Mouse (Mus musculus): ENCODE measurements around the gene Pklr. TPM values are rescaled to one million over a fixed set of nuclear protein-coding genes. Genes with fewer than 3 reads are reported as not detected.

The Pklr gene
- total RNA-seq, 1 experiment from 2014 or later = 15.5 TPM

DNA sequence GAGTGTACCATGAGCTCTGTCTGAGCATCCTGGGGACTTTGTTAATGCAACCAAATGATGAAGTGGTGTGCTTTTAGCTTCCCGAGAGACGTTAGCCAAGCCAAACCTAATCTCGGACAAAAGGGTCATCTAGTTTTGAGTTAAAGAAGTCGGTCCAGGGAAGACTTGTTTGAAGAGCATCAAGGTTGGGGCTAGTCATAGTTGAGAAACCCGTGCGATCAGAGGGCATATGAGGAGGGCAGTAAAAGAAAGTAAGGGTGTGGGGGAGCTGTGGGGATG is 42.1 kb downstream of the Pklr start:
- ATAC-seq (replicated peaks in 1 of 2; ENCODE audit: insufficient read depth in 1 of 2, low FRiP score in 2 of 2, low TSS enrichment in 1 of 2, low read depth in 1 of 2, poor library complexity in 2 of 2, severe bottlenecking in 2 of 2) = no peak

DNA sequence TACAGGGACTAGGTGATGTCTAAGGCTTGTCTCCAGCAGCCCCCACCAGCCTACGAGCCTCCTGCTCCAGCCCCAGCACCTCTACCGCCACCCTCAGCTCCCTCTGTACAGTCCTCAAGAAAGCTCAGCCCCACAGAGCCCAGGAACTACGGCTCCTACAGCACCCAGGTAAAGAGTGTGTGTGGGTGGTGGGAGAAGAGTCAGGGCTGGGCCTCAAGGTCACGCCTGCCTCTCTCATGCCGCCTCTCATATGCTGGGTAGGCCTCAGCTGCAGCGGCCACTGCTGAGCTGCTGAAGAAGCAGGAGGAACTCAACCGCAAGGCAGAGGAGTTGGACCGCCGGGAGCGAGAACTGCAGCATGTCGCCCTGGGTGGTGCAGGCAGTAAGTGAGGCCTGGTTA is 43.1 kb downstream of the Pklr start:
- no peak for ATAC-seq (replicated peaks in 1 of 2; ENCODE audit: insufficient read depth in 1 of 2, low FRiP score in 2 of 2, low TSS enrichment in 1 of 2, low read depth in 1 of 2, poor library complexity in 2 of 2, severe bottlenecking in 2 of 2)

DNA sequence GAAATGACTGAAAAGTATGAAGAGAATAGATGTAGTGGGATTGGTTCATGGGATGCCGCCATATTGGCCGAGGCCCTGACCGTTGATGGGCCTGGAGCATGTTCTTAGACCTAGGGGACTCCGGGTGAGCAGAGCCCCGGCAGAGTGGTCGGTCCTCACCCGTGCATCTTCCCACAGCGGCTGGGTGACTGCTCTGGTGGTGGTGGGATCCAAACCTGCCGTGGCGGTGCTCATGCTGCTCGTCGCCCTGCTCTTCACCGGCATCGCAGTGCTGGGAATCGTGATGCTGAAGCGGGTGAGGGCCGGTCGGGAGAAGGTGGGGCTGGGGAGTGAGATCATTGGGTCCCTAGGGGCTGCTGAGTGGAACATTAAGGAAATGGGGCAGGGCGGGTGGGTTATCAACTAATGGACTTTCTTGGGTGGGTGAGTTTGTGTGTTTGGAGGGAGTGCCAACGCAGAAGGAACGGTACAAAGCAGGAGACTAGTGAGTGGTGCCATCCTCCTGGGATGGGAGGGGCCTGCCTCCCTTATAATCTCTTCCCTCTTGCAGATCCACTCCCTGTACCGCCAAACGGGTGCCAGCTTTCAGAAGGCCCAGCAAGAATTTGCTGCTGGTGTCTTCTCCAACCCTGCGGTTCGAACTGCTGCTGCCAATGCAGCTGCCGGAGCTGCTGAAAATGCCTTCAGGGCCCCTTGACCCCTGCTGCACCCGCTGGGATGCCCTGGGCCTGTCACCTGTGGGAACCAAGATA is 46.0 kb downstream of the Pklr start:
- ATAC-seq (replicated peaks in 1 of 2; ENCODE audit: insufficient read depth in 1 of 2, low FRiP score in 2 of 2, low TSS enrichment in 1 of 2, low read depth in 1 of 2, poor library complexity in 2 of 2, severe bottlenecking in 2 of 2) = no peak

DNA sequence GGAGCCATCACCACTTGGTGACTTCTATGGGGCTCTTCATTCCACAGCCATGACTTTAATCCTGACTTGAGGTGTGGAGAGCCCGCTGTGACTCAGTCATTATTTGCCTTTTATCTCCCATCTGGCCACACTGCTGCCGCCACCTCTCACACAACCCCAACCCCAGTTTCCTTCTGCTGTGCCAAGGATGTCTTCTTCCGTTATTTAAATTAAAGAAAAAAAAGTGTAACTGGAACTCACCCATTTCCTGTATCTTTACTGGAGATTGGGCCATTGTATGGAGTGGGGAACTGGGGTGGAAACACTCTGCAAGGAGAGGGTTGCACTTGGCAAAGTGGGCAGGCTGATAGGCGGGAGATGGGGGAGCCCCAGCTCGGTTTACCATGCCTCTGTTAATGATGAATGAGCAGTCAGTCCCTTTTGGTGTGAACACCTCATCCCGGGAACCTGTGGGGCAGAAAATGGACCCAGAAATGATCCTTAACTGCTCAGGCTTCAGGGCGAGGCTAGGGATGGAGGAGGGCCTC is 46.7 kb downstream of the Pklr start:
- no peak for ATAC-seq (replicated peaks in 1 of 2; ENCODE audit: insufficient read depth in 1 of 2, low FRiP score in 2 of 2, low TSS enrichment in 1 of 2, low read depth in 1 of 2, poor library complexity in 2 of 2, severe bottlenecking in 2 of 2)

DNA sequence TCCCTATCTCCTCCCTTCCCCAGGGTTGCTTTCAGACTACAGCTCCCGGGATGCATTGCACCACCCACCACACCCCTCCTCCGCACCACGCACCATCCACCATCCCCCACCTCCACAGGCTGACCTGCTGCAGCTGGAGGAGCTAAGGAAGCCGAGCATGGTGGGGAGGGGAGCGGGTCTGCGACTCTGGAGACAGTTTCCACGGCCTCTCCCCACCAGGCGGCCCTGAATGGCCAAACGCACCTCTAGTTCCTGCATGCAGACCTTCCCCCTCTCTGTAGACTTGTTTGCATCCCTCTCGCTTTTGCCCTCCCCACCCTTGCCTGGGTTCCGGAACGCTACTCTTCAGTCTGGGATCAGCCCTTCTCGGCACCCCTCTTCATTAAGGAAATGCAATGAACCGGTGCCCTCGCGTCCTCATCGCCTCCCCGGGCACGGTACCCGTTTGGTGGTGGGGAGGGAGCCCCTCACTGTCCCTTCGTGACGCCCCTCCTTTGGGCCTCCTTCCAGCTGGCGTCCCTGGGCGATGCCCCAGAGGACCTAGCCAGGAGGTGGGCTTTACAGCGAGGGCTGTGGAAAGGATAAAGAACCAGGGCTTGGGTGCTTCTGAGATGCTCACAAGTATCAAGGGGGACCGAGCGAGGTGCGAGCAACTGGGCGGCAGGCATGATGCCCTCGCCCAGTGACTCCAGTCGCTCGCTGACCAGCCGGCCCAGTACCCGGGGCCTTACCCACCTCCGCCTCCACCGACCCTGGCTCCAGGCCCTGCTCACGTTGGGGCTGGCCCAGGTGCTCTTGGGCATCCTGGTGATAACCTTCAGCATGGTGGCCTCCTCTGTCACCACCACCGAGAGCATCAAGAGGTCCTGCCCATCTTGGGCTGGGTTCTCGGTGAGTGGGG is 47.4 kb downstream of the Pklr start, which contains the start of gene Fam189b:
Gene Fam189b, plus strand, starts transcription at position 86 of the 901 bp plus-strand sequence.
- peak; percentile 87 to 93 for ATAC-seq (replicated peaks in 1 of 2; ENCODE audit: insufficient read depth in 1 of 2, low FRiP score in 2 of 2, low TSS enrichment in 1 of 2, low read depth in 1 of 2, poor library complexity in 2 of 2, severe bottlenecking in 2 of 2)

DNA sequence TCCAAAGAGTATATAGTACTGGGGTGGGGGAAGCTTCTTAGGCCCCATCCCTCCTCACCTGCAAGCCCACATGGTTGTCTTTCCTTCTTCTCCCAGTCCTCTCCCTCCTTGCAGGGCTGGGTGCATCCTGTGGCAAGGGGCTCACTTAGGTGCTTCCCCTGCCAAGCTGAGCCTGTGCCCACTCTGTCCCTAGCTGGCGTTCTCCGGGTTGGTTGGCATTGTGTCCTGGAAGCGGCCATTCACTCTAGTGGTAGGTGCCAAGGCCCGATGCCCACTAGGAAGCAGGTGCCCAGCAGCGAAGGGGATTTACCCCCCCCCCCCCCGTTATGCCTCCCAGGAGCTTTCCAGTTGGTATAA is 48.0 kb downstream of the Pklr start:
- no peak for ATAC-seq (replicated peaks in 1 of 2; ENCODE audit: insufficient read depth in 1 of 2, low FRiP score in 2 of 2, low TSS enrichment in 1 of 2, low read depth in 1 of 2, poor library complexity in 2 of 2, severe bottlenecking in 2 of 2)

DNA sequence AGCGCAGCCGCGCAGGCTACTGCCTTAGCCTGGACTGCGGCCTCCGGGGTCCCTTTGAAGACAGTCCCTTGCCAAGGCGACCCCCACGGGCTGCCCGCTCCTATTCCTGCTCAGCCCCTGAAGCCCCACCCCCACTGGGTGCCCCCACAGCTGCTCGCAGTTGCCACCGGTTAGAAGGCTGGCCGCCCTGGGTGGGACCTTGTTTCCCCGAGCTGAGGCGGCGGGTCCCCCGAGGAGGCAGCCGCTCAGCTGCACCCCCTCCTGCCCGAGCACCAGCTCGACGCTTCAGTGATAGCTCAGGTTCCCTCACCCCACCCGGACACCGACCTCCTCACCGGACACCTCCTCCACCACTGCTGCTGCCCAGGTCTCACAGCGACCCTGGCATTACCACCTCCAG is 51.3 kb downstream of the Pklr start:
- ATAC-seq (replicated peaks in 1 of 2; ENCODE audit: insufficient read depth in 1 of 2, low FRiP score in 2 of 2, low TSS enrichment in 1 of 2, low read depth in 1 of 2, poor library complexity in 2 of 2, severe bottlenecking in 2 of 2) = no peak

DNA sequence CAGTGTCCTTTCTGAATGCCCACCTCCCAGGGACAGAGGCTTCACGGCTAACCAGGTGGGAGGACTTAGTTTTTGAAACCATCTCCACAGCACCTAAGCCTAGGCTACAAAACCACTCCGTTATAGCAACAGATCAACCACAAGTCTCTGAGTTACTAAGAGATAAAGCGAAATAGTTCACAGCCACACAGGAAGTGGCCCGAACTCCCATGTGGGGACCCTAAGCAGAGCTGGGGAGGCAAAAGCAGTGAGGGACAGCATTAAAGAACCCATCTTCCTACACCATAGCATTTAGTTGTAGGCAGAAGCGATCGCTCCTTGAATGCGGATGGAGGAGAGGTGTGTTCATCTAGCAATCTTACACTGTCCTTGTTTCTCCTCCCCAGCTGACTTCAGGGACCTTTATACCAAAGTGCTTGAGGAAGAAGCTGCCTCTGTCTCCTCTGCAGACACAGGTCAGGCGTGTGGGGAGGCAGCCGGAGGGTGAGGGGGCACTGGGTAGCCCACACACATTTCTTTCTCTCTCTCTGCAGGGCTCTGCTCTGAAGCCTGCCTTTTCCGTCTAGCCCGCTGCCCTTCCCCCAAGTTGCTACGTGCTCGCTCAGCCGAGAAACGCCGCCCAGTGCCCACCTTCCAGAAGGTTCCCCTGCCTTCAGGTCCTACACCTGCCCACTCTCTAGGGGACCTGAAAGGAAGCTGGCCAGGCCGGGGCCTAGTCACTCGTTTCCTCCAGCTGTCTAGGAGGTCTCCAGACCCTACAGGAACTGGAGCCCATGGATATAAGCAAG is 51.9 kb downstream of the Pklr start:
- no peak for ATAC-seq (replicated peaks in 1 of 2; ENCODE audit: insufficient read depth in 1 of 2, low FRiP score in 2 of 2, low TSS enrichment in 1 of 2, low read depth in 1 of 2, poor library complexity in 2 of 2, severe bottlenecking in 2 of 2)

DNA sequence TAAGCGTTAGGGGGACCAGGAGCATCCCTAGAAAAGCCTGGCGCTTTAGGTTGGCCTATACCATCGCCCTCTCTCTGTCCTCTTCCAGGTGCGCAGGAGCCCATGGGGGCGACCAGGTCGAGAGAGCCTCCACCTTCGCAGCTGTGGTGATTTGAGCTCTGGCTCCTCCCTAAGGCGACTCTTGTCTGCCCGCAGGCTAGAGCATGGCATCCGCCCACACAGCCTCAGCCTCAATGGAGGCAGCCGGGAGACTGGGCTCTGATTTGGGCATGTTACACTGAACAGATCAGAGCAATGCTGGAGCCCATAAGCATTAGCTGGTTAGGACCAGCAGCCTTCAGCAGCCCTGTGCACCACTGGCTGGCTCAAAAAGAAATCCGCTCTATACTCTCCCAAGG is 52.5 kb downstream of the Pklr start:
- no peak for ATAC-seq (replicated peaks in 1 of 2; ENCODE audit: insufficient read depth in 1 of 2, low FRiP score in 2 of 2, low TSS enrichment in 1 of 2, low read depth in 1 of 2, poor library complexity in 2 of 2, severe bottlenecking in 2 of 2)

DNA sequence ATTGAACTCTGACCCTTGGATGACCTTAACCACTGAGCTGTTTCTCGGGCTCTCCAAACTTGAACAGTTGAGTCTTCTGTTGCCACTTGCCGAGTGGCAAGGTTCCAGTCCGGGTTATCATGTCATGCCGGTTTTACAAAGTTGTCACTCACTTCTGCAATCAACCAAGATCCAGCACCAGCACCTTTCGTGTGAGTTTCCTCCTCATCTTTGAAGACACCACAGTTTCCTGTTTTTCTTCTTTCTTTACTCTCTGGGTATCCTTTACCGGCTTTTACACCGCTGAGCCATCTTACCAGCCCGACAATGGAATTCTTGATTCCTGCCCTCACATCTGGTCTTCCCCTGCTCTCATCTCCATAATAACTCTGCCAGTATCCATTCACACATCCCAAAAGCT is 54.5 kb downstream of the Pklr start:
- no peak for ATAC-seq (replicated peaks in 1 of 2; ENCODE audit: insufficient read depth in 1 of 2, low FRiP score in 2 of 2, low TSS enrichment in 1 of 2, low read depth in 1 of 2, poor library complexity in 2 of 2, severe bottlenecking in 2 of 2)

DNA sequence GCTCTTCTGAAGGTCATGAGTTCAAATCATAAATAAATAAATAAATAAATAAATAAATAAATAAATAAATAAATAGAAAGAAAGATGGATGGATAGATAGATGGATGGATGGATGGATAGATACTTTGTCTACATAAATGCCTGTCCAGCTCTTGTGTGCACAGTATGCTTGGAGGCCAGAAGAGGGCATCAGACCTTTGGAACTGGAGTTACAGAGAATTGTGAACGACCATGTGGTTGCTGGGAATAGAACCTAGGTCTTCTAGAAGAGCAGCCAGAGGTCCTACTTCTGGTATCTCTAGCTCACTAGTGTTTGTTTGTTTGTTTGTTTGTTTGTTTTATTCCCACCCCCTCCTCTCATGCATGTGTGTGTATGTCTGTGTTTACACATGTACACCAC is 57.4 kb downstream of the Pklr start:
- no peak for ATAC-seq (replicated peaks in 1 of 2; ENCODE audit: insufficient read depth in 1 of 2, low FRiP score in 2 of 2, low TSS enrichment in 1 of 2, low read depth in 1 of 2, poor library complexity in 2 of 2, severe bottlenecking in 2 of 2)

DNA sequence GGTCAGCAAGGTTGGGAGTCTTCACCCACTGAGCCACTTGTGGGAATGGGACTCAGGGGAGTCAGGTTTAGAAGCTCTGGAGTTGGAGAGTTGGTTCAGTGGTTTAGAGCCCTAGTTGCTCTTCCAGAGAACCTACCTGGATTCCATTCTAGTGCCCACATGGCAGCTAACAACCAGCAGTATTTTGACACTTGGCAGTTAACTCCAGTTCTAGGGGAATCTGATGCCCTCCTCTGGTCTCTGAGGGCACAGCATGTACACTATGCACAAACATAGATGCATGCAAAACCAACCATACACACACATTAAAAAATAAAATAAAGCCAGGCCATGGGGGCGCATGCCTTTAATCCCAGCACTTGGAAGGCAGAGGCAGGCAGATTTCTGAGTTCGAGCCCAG is 57.9 kb downstream of the Pklr start:
- 0 out of 4 replicates have a peak, but pooled peaks of 1 of the 2 experiments have one; percentile 26 for ATAC-seq (replicated peaks in 1 of 2; ENCODE audit: insufficient read depth in 1 of 2, low FRiP score in 2 of 2, low TSS enrichment in 1 of 2, low read depth in 1 of 2, poor library complexity in 2 of 2, severe bottlenecking in 2 of 2)

Other genes starting within 250 kb of the Pklr start
- 26.1 and 30.5 TPM in 2 replicates for gene Msto1, start 222.1 kb upstream of the Pklr start, total RNA-seq (2017)
- 45.2 and 49.2 TPM in 2 replicates for gene Ash1l, start 185.5 kb upstream of the Pklr start, total RNA-seq (2017)
- gene Dap3, start 185.0 kb upstream of the Pklr start, total RNA-seq (2017) = 67.4 and 78.0 TPM in 2 replicates
- gene Rusc1, start 42.8 kb upstream of the Pklr start, total RNA-seq (2017) = 8.4 and 15.2 TPM in 2 replicates
- gene Gm43738, start 35.0 kb upstream of the Pklr start, total RNA-seq (2017) = not detected in 2 replicates
- gene Fdps, start 34.2 kb upstream of the Pklr start, total RNA-seq (2017) = 78.9 and 98.4 TPM in 2 replicates
- gene Hcn3, start 24.1 kb downstream of the Pklr start, total RNA-seq (2017) = 1.5 and 3.5 TPM in 2 replicates
- 73.3 and 87.2 TPM in 2 replicates for gene Clk2, start 28.7 kb downstream of the Pklr start, total RNA-seq (2017)
- gene Scamp3, start 41.3 kb downstream of the Pklr start, total RNA-seq (2017) = 23.5 and 23.8 TPM in 2 replicates
- gene Fam189b, start 47.0 kb downstream of the Pklr start, total RNA-seq (2017) = 7.3 and 8.0 TPM in 2 replicates
- 33.2 and 43.8 TPM in 2 replicates for gene Gba, start 66.8 kb downstream of the Pklr start, total RNA-seq (2017)
- 0.38 TPM in 1 of 2 replicates, not detected in the other for gene Thbs3, start 79.0 kb downstream of the Pklr start, total RNA-seq (2017)
- 52.1 and 81.3 TPM in 2 replicates for gene Mtx1, start 90.9 kb downstream of the Pklr start, total RNA-seq (2017)
- 0.44 and 1.7 TPM in 2 replicates for gene Muc1, start 92.9 kb downstream of the Pklr start, total RNA-seq (2017)
- 108 and 186 TPM in 2 replicates for gene Krtcap2, start 109.8 kb downstream of the Pklr start, total RNA-seq (2017)
- gene Trim46, start 110.2 kb downstream of the Pklr start, total RNA-seq (2017) = 3.4 and 3.8 TPM in 2 replicates
- gene Dpm3, start 123.2 kb downstream of the Pklr start, total RNA-seq (2017) = 65.6 and 96.1 TPM in 2 replicates
- gene Slc50a1, start 134.4 kb downstream of the Pklr start, total RNA-seq (2017) = 96.6 and 133 TPM in 2 replicates
- gene Efna1, start 145.0 kb downstream of the Pklr start, total RNA-seq (2017) = 0.75 TPM in 1 of 2 replicates, not detected in the other
- not detected in 2 replicates for gene Efna3, start 186.8 kb downstream of the Pklr start, total RNA-seq (2017)
- 0.99 and 3.4 TPM in 2 replicates for gene Efna4, start 201.9 kb downstream of the Pklr start, total RNA-seq (2017)
- 28.9 and 30.9 TPM in 2 replicates for gene Adam15, start 213.9 kb downstream of the Pklr start, total RNA-seq (2017)
- not detected in 2 replicates for gene Dcst2, start 225.8 kb downstream of the Pklr start, total RNA-seq (2017)
- gene Dcst1, start 229.1 kb downstream of the Pklr start, total RNA-seq (2017) = not detected in 2 replicates

All from hematopoietic stem cell, adult 5-6 weeks (primary cell).